Mouse (Mus musculus) liver, embryonic 15.5 days (tissue): ENCODE data around the gene Fosl1. TPM values are rescaled to one million over a fixed set of nuclear protein-coding genes. Genes with fewer than 3 reads are reported as not detected.
A peak's percentile ranks its signal among the peaks of the same experiment; 100 is the strongest.
"Not testable (repeated sequence)": the region's sequence is repeated elsewhere in the genome, so short reads cannot be mapped to it uniquely, and the experiment has no call there.

Source experiments
- ATAC-seq: fragments of 200-750 bp; cut with Nextera tagmentation; 2 replicates; pipeline ENCODE4 v1.8.0; 2017; ENCODE audit warnings: moderate number of reproducible peaks, mild to moderate bottlenecking, moderate library complexity; ENCODE audit not compliant: insufficient read depth
- H3K27ac ChIP-seq: fragments of 300-500 bp; sonication (generic); replicated peaks from 2 replicates; pipeline ENCODE4 v1.5.1; 2015; ENCODE audit warnings: mild to moderate bottlenecking, inconsistent platforms
- H3K27me3 ChIP-seq: fragments of 300-500 bp; sonication (generic); 2 replicates; pipeline ENCODE4 v1.6.1; 2015; ENCODE audit warnings: mild to moderate bottlenecking, inconsistent platforms
- H3K36me3 ChIP-seq: fragments of 300-500 bp; sonication (generic); replicated peaks from 2 replicates; pipeline ENCODE4 v1.6.1; 2015; ENCODE audit warnings: moderate library complexity, mild to moderate bottlenecking, inconsistent platforms
- H3K4me1 ChIP-seq: fragments of 300-500 bp; sonication (generic); replicated peaks from 2 replicates; pipeline ENCODE4 v1.6.1; 2015; ENCODE audit warnings: inconsistent platforms
- H3K4me2 ChIP-seq: fragments of 300-500 bp; sonication (generic); 2 replicates; pipeline ENCODE4 v1.6.1; 2015; ENCODE audit warnings: moderate library complexity, mild to moderate bottlenecking, inconsistent platforms
- H3K4me3 ChIP-seq: fragments of 300-500 bp; sonication (generic); replicated peaks from 2 replicates; pipeline ENCODE4 v1.5.1; 2015; ENCODE audit warnings: mild to moderate bottlenecking, inconsistent platforms
- H3K9ac ChIP-seq: fragments of 300-500 bp; sonication (generic); 2 replicates; pipeline ENCODE4 v1.6.1; 2015; ENCODE audit warnings: moderate library complexity, mild to moderate bottlenecking, inconsistent platforms
- H3K9me3 ChIP-seq: fragments of 300-500 bp; sonication (generic); replicated peaks from 2 replicates; pipeline ENCODE4 v1.6.1; 2016; ENCODE audit warnings: inconsistent platforms
- WGBS: fragments of 180-500 bp; shearing (Covaris S2); methylation state at CpG from one replicate; pipeline ENCODE4 v1.1.7; 2015; ENCODE audit warnings: mixed read lengths; ENCODE audit not compliant: insufficient replicate concordance; 5-methylcytosine and 5-hydroxymethylcytosine counted together
- polyA plus RNA-seq: library from polyadenylated mRNA; unstranded; fragments of >200 nt; fragmentation: Nextera tagmentation; extraction: Ambion mirVana; gene quantifications from 2 replicates; pipeline ENCODE4 v1.2.1, GENCODE M21; 2015

The Fosl1 gene
- polyA plus RNA-seq: not detected in 2 replicates

DNA sequence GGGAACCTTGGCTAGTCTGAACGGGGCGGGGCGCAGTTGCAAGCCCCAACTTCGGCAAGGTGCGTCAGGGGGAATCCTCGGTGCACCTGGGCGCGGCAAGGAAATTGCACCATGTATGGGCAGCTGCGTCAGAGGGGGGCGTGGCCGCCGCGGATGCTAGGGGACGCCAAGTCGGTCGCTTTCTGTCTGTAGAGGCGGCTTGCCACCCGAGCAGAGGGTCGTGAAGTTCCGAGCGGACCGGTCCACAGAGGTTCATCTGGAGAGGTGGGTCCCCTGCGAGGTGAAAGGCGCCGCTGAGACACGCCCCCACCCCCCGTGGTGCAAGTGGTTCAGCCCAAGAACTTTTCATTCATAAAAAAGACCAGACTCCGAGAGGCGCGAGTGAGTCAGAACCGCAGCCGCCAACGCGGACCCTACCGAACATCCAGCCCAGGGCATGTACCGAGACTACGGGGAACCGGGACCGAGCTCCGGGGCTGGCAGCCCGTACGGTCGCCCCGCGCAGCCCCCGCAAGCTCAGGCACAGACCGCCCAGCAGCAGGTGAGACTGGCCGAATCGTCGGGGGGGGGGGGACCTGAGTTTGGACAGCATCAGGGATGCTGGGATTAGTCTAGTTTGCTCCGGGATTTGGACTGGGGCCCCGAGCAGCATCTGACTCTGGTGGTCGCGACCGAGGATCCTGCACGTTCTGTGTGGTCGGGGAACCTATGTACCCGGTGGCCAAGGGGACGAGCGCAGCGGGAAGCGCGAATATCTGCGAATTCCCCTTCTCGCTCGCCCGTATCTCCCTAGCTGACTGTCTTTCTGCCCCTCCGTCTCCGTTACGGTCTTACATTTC lies at the start of gene Fosl1:
Fosl1 (plus strand) TSS at position 33 of the 839 bp plus-strand sequence.
- no peaks in the 10 kb centered on the region for H3K9me3 ChIP-seq
- peaks cover 22% of the 10 kb centered on the region for H3K4me1 ChIP-seq
- WGBS: under 1% methylated on average over 70 of the region's 70 CpGs
- no peaks in the 10 kb centered on the region for H3K36me3 ChIP-seq
- no peak within 1 kb of the TSS for H3K27ac ChIP-seq
- ATAC-seq: no peak
- H3K4me2 ChIP-seq: peak within 1 kb of the TSS; percentile 90
- H3K9ac ChIP-seq: peak within 1 kb of the TSS; percentile 9; the same call in 1 of the 2 replicates
- peaks cover 80% of the 10 kb centered on the region for H3K27me3 ChIP-seq
- peak within 1 kb of the TSS; percentile 59 for H3K4me3 ChIP-seq

DNA sequence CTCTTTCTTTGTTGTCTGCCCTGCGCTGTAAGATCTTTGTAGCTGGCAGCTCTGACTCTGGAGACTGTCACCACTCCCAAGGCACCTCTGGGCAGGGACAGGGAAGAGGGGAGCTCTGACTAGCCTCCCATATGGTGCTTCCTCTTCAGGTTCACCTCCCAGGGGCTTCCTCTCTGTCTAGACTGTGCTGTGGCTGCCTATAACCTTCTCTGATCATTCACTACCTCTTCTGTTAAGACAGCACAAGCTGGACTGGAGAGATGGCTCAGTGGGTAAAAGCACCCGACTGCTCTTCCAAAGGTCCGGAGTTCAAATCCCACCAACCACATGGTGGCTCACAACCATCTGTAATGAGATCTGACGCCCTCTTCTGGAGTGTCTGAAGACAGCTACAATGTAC lies 46.3 kb upstream of the Fosl1 start:
- not testable (repeated sequence) for H3K27ac ChIP-seq, ATAC-seq, H3K4me1 ChIP-seq, H3K27me3 ChIP-seq, H3K4me3 ChIP-seq, H3K36me3 ChIP-seq, H3K4me2 ChIP-seq, H3K9ac ChIP-seq, H3K9me3 ChIP-seq
- WGBS: 61% methylated on average over 4 of the region's 4 CpGs

DNA sequence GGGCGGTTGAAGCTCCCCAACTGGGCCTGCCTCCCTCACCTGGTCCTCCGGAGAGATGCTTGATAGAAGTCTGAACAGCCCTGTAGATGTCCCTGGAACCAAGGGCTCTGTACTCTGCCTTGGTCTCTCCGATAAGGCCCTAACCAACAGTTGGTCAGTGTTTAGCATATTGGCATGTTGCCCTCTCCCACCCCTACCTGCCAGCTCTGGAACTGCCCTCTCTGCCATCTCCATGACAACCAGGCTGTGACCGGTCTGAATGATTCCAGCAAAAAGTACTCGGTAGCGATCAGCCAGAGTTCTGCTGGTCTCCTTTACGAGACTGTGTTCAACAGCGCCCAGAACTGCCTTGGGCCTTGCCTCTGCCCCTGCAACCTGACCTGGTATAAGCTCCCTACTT lies 45.1 kb upstream of the Fosl1 start, which contains the start of gene Tsga10ip:
Tsga10ip (minus strand) TSS at position 234 of the 400 bp plus-strand sequence.
- H3K4me3 ChIP-seq: no peak within 1 kb of the TSS
- H3K4me2 ChIP-seq: no peak within 1 kb of the TSS
- no peaks in the 10 kb centered on the region for H3K9me3 ChIP-seq
- no peak for ATAC-seq
- H3K27me3 ChIP-seq: no peaks in the 10 kb centered on the region
- H3K36me3 ChIP-seq: no peaks in the 10 kb centered on the region
- no peak within 1 kb of the TSS for H3K9ac ChIP-seq
- peaks cover 13% of the 10 kb centered on the region for H3K4me1 ChIP-seq
- WGBS: 77% methylated on average over 8 of the region's 8 CpGs
- H3K27ac ChIP-seq: no peak within 1 kb of the TSS

DNA sequence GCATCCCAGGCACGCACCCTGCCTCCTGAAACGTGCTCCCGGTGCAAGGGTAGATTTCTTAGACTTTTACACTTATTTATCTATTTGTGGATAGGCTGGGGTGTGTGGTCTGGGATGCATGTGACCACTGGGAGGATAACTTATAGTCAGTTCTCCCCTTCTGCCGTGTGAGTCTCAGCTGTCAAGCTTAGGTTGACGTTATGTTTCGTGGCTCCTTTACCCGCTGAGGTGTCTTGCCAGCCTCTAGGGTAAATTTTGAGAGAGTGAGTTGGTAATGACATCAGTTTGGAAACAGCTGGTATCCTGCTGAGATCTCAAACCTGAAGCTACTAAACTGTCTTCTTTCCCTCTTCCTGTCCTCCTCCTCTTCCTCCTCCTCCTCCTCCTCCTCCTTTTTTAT lies 41.4 kb upstream of the Fosl1 start:
- Histone ChIP-seq H3K36me3 (0 out of 2 replicates have a peak, but pooled peaks cover 8% of the 10 kb centered on the region), H3K27ac (peak overlapping the region; percentile 84), H3K27me3 (no peaks in the 10 kb centered on the region), H3K9me3 (no peaks in the 10 kb centered on the region), H3K4me1 (peaks cover 38% of the 10 kb centered on the region), H3K4me3 (peak overlapping the region; percentile 59), H3K9ac (peak overlapping the region; percentile 63), H3K4me2 (peak overlapping the region; percentile 72)
- ATAC-seq: no peak
- 16% methylated on average over 7 of the region's 7 CpGs for WGBS

DNA sequence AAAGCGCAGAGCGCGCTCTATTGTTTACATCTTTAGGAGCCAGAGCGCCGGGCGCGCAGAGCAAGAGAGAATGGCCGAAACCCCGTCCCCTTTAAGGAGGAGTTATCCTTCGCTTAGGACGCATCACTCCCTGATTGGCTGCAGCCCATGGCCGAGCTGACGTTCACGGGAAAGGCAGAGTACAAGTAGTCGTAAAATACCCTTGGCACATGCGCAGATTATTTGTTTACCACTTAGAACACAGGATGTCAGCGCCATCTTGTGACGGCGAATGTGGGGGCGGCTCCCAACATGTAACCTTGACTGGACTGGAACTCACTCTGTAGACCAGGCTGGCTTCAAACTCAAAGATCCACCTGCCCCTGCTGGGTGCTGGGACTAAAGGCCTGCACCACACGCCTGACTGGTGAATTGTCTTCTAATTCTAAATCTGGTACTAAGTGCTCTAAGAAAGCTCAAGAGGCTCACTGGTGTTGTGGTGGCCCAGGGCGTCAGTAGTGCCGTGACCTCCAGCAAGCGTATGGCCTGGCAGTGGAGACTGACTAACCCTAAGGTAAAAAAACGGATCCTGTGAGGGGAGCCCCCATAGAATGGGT lies 40.7 kb upstream of the Fosl1 start:
- not testable (repeated sequence) for H3K36me3 ChIP-seq, H3K27me3 ChIP-seq, H3K9me3 ChIP-seq
- peak; percentile 82 for ATAC-seq
- peak overlapping the region; percentile 78 for H3K4me3 ChIP-seq
- H3K9ac ChIP-seq: peak overlapping the region; percentile 85
- peak overlapping the region; percentile 73 for H3K4me2 ChIP-seq
- H3K4me1 ChIP-seq: peaks cover 38% of the 10 kb centered on the region
- WGBS: 13% methylated on average over 24 of the region's 25 CpGs
- H3K27ac ChIP-seq: peak overlapping the region; percentile 99

DNA sequence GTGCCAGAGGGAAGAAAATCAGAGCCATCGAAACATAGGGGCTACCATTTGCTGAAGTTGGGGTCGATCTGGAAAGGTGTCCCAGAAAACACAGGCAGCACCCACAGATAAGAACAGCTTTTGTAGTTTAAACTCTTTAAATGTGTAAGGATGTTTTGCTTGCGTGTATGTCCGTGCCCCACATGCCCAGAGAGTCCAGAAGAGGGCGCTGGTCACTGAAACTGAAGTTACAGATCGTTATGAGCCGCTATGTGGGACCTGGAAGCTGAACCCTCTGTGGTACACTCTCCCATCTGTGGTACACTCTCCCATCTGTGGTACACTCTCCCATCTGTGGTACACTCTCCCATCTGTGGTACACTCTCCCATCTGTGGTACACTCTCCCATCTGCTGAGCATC lies 40.2 kb upstream of the Fosl1 start:
- H3K27me3 ChIP-seq: no peaks in the 10 kb centered on the region
- WGBS: 11% methylated on average over 7 of the region's 7 CpGs
- H3K9me3 ChIP-seq: no peaks in the 10 kb centered on the region
- peak; percentile 69 for ATAC-seq
- H3K4me2 ChIP-seq: peak overlapping the region; percentile 73
- H3K4me1 ChIP-seq: peaks cover 38% of the 10 kb centered on the region
- peak overlapping the region; percentile 78 for H3K4me3 ChIP-seq
- peak overlapping the region; percentile 99 for H3K27ac ChIP-seq
- H3K36me3 ChIP-seq: 0 out of 2 replicates have a peak, but pooled peaks cover 8% of the 10 kb centered on the region
- H3K9ac ChIP-seq: peak overlapping the region; percentile 85

DNA sequence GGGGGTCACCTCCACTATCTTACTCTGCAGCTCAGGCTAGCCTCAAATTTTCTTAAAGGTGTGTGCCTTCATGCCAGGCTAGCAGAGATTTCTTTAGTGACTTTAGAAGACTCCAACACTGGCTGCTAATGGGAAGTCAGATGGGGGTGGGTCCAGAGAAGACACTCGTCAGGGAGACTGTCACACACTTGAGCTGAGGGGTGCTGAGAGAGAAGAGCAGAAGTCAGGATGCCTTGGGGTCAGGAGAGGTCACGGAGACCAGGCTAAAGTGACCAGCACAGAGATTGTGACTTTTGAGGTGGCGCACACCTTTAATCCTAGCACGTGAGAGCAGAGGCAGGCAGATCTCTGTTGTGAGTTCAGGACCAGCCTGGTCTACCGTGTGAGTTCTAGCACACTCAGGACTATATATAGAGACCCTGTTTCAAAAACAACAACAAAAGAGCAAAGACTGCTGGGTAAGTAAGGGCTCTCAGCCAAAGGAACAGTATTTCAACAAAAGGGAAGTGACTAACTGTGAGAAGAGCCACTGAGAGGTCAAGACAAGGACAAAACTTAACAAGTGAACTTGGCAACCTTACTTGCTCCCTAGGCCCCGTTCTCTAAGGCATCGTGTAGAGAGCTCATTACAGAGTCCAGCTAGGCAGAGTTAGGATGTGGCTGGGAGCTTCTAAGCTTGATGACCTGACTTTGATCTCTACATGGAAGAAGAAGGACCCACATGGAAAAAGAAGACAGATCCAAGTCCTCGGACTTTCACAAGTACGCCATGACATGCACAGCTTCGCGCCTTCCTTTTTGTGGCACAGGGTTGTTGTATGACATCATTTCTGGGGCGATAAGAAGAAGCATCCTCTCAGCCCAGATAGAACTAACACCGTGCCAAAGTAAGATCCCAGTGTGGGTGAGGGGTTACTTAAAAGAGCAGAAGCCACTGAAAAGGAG lies 39.0 kb upstream of the Fosl1 start:
- peak overlapping the region; percentile 99 for H3K27ac ChIP-seq
- ATAC-seq: no peak
- H3K4me1 ChIP-seq: peaks cover 38% of the 10 kb centered on the region
- H3K4me3 ChIP-seq: peak overlapping the region; percentile 78
- H3K9me3 ChIP-seq: no peaks in the 10 kb centered on the region
- 0 out of 2 replicates have a peak, but pooled peaks cover 8% of the 10 kb centered on the region for H3K36me3 ChIP-seq
- H3K27me3 ChIP-seq: no peaks in the 10 kb centered on the region
- peak overlapping the region; percentile 85 for H3K9ac ChIP-seq
- H3K4me2 ChIP-seq: peak overlapping the region; percentile 73
- 76% methylated on average over 13 of the region's 13 CpGs for WGBS

DNA sequence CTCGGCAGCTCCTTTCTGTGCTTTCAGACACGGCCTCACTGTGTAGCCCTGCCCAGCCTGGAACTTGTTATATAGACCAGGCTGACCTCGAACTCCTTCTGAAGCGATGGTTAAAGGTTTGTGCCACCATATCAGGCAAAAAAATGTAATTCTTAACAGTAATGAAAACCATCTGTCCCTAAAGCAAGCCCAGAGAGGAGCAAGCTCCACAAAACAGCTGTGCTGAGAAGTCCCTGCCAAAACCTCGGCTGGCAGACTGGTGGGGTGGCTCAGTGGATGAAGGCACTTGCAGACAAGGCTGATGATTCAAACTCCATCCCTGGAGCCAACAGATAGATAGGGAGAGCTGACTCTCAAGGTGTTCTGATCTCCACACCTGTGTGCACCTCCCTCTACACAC lies 38.3 kb upstream of the Fosl1 start:
- 0 out of 2 replicates have a peak, but pooled peaks cover 8% of the 10 kb centered on the region for H3K36me3 ChIP-seq
- peak overlapping the region; percentile 99 for H3K27ac ChIP-seq
- H3K4me2 ChIP-seq: no peak overlapping the region
- no peaks in the 10 kb centered on the region for H3K27me3 ChIP-seq
- 0 out of 2 replicates have a peak overlapping the region, but pooled peaks have one; percentile 9 for H3K9ac ChIP-seq
- peaks cover 38% of the 10 kb centered on the region for H3K4me1 ChIP-seq
- 67% methylated on average over 5 of the region's 5 CpGs for WGBS
- no peak for ATAC-seq
- no peaks in the 10 kb centered on the region for H3K9me3 ChIP-seq
- no peak overlapping the region; the same call in 1 of the 2 replicates for H3K4me3 ChIP-seq

DNA sequence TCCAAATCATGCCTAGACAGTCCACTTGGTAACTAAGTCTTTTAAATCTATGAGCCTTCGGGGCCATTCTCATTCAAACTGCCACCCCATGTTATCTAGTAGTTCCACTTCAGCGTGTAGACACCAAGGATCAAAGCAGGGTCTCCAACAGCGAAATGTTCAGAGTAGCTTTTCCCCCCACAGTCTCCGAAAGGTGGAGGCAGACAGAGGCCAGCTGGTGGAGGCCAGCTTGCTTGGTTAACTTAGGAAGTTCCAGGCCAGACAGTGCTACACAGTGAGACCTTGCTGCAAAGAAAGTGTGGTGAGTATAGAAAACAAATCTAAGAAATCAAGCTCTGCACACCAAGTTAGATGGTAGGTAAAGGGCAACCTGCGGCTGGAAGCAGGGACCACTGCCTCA lies 36.7 kb upstream of the Fosl1 start:
- H3K4me1 ChIP-seq: peaks cover 40% of the 10 kb centered on the region
- ATAC-seq: no peak
- no peaks in the 10 kb centered on the region for H3K27me3 ChIP-seq
- H3K9ac ChIP-seq: no peak overlapping the region
- WGBS: 75% methylated on average over 5 of the region's 5 CpGs
- no peak overlapping the region for H3K27ac ChIP-seq
- no peak overlapping the region for H3K4me2 ChIP-seq
- no peak overlapping the region for H3K4me3 ChIP-seq
- H3K36me3 ChIP-seq: 0 out of 2 replicates have a peak, but pooled peaks cover 8% of the 10 kb centered on the region
- no peaks in the 10 kb centered on the region for H3K9me3 ChIP-seq

DNA sequence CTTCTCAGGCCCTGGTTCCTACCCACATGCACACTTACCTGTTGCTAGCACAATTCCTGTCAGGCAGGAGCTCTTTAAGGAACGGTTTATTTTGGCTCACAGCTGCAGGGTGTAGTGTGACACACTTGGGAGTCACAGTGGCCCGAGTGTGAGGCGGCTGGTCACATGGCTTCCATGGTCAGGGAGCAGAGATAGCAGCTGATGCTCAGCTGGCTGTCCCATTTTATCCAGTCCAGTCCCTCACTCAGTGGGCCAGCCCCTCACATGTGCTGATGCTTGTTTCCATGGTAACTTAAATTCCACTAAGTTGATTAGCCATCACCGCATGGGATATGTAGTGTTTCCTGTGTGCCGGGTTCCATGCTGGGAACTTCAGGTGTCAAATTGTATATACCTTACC lies 35.4 kb upstream of the Fosl1 start:
- Histone ChIP-seq H3K4me1 (peaks cover 33% of the 10 kb centered on the region), H3K36me3 (0 out of 2 replicates have a peak, but pooled peaks cover 8% of the 10 kb centered on the region), H3K9ac (no peak overlapping the region), H3K27ac (no peak overlapping the region), H3K9me3 (no peaks in the 10 kb centered on the region), H3K4me2 (no peak overlapping the region), H3K27me3 (no peaks in the 10 kb centered on the region), H3K4me3 (no peak overlapping the region)
- no peak for ATAC-seq
- 72% methylated on average over 5 of the region's 5 CpGs for WGBS
